Mouse (Mus musculus) ovary, adult 18-20 months (tissue): ENCODE results near the gene Phldb1.
"Not testable (repeated sequence)": the region's sequence is repeated elsewhere in the genome, so short reads cannot be mapped to it uniquely, and the experiment has no call there.

Experiments used
- DNase-seq: peaks from one replicate; pipeline ENCODE4 v3.0.0; 2022; ENCODE audit warnings: low spot score, mixed read lengths

Phldb1 gene

DNA sequence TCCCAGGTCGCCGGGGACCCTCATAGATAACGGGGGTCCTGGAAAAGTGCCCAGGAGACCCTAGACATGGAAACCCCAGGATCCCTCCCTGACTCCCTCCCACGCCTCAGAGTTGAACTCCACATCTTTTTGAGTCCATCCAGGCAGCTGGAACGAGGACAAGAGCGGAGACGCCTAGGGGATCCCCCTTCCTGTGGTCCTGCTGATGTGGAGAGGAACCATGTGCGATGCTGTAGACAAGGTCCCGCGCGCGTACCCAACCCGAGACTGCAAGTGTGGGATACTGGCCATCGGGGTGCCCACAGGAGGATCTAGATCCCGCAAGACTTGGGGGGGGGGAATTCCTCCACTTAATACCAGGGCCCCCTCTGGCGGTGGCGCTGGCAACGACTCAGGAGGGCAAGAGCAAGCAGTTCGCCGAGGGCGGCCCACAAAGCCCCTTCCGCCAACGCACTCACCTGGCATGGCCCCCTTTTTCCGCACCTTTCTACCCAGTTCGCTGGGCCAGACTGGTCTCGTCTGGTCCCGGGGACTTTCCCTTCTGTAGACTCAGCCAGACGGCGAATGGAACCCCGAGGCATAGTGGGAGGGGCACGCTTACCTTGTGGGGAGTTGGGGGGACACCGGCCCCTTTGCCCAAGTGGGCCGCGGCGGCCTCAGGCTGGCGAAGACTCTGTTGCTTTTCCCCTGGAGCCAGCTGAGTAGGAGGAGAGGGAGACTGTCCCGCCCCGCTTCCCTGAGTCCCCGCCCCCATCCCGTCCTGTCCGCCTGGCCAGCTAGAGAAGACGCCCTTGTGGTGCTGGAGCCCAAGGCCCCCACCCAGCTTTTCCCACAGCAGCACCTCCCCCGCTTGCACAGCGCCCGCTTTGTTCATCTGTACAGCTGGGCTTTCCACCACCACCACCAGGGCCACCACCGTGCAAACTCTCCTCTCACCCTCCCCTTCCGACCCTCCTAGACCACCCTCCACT, at the start of gene Phldb1:
TSS of gene Phldb1 (minus strand) at position 675 of the 971 bp plus-strand sequence.
- peak; percentile 80 for DNase-seq

DNA sequence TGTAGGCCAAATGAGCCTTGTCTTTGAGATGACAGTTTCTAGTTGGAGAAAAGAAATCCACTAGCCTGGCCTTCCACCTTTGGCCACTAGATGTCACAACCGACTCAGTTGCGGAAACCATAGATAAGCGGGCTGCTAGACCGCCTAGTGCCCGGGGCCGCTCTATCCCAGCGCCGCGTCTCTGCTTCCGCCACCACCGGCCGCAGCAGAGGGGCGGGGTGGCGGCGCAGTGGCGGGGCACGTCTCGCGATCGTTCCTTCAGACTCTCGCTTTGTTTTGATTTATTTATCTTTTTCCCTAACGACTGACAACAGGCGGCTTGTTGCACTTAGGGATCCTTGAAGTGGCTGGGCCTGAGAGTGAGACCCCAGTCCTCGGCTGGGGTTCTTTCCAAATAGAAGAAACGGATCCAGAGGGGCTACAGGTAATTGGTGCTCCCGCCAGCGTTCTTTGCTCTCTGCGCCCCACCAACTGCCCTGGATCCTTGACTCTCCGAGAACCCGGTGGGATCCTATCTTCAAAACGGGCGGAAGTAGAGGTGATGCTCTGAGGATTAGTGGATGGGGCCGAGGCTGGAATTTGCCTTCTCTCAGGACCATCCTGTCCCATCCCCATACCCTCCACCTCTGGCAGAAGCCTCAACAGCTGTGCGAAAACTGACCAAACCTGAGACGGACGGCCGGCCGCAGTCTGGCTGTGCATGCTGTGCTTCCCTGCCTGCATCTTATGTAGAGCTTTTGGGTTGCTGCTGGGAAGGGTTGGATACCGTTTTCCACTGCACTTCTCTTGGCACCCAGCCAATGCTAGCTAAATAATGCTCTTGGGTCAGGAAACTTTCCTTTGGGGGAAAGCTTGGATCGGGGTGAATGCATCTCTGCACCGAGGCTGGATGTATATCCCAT, 38.0 kb upstream of the Phldb1 start:
- DNase-seq = peak; percentile 89

DNA sequence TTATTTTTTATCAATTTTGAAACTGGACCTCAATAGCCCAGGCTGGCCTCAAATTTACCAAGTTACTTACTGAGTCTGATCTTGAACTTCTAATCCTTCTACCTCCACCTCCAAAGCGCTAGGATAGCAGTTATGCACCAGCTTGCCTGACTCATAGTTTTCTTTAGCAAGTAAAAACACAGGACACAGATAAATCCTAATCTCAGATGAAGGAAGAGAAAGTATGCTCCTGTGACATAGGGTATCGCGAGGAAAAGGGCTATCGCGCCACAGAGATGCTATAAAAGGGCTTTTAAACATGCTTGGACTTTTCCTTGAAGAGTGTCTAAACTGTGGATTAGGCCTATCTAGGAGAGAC, 37.4 kb upstream of the Phldb1 start:
- DNase-seq = no peak

DNA sequence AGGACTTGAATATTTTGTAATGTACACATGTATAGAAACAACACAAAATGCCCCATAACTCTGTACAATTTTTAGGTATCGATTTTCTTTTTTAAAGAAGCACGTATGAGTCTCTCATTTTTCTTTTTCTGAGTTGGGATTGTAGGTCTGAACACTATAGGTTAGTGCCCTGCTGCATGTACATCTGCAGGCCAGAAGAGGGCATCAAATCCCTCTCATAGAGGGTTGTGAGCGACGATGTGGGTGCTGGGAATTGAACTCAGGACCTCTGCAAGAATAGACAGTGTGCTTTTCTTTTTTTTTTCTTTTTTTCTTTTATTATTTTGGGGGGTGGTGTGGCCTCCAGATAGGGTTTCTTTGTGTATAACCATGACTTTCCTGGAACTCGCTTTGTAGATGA, 36.4 kb upstream of the Phldb1 start:
- no peak for DNase-seq

- DNase-seq = not testable (repeated sequence)
Observed at GRCm38 (mm10) chr9:44768029-44768394, 33.0 kb upstream of the Phldb1 start.

- peak; percentile 75 for DNase-seq
Observed at GRCm38 (mm10) chr9:44767101-44768028, 32.4 kb upstream of the Phldb1 start, which contains the start of the genes Arcn1 and Ift46. Arcn1 (minus strand) TSS chr9:44767845. Ift46 (plus strand) TSS chr9:44767908.

GRCm38 (mm10) chr9:44760873-44761272, 25.9 kb upstream of the Phldb1 start:
- no peak for DNase-seq

DNA sequence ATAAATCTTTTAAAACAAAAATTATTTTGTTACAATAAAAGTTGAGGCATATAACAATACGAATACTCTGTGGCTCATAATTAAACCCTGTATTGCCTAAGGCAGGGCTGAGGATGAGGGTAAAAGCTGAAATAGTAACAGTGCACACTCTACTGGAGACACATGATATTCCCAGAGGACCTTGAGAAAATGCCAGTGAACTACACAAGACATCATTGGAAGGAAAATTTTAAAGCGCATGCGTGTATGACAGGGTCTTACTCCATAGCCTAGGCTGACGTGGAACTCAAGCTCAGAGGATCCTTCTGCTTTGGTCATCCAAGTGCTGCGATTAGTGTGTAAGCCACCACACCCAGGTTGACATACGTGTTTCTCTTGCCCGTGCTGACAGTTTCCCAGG, 13.5 kb upstream of the Phldb1 start:
- DNase-seq = no peak

DNA sequence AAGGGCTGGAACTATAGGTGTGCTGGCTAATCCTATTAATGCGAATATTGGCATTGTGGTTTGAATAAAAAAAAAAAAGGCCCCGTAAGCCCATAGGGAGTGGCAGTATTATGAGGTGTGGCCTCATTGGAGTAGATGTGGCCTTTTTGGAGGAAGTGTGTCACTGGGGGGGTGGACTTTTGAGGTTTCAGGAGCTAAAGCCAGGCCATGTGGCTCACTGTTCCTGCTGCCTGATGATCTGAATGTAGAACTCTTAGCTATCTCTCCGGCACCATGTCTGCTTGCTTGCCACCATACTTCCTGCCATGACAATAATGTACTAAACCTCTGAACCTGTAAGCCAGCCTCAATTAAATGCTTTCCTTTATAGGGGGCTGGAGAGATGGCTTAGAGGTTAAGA, 12.3 kb upstream of the Phldb1 start:
- no peak for DNase-seq

DNA sequence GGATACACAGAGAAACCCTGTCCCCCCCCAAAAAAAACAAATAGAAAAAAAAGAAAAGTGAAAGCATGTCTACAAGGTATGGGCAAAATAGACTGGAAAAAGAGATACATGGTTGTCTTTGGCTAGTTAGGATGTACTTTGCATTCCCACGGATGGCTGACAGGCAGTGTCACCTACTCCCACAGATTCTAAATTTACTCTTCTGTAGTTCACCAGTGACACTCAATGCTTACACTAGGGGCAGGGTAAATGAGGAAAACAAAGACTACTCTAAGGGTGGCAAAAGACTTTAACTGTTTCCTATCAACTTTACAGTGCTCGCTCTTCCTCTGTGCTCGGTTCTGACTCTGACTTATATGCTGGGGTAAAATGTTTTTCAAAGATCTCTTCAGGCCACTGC, 11.7 kb upstream of the Phldb1 start:
- no peak for DNase-seq

DNA sequence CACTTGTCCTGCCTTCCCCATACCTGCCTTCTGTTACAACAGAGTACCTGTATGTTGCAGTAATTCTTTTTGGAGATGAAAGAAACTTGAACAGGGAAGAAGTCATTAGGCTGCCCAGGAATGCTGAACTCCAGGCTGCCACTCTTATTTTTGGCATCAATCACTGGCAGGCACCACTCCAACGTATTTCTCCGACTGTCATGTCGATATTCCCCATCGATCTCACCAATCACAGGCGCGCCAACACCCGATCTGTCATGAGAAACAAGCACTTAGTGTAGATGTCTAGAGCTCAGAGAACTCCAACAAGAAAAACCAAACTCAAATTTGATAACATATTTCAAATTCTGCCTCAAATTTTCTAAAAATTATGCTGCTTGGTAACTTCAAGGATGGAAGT, 10.4 kb upstream of the Phldb1 start:
- DNase-seq = no peak

DNA sequence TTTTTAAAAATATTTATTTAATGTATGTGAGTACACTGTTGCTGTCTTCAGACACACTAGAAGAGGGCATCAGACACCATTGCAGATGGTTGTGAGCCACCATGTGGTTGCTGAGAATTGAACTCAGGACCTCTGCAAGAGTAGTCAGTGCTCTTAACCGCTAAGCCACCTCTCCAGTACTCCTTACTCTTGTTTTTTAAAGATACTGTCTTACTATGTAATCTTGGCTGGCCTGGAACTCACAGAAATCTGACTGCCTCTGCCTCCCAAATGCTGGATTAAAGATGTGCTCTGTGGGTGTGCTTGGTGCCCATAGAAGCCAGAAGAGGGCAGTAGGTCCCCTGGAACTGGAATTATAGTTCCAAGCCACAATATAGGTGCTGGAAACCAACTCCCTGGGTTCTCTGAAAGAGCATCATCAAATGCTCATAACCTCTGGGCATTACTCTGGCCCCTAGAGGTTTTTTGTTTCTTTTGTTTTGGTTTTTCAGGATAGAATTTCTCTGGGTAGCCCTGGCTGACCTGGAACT, 5.7 kb upstream of the Phldb1 start:
- DNase-seq = no peak

DNA sequence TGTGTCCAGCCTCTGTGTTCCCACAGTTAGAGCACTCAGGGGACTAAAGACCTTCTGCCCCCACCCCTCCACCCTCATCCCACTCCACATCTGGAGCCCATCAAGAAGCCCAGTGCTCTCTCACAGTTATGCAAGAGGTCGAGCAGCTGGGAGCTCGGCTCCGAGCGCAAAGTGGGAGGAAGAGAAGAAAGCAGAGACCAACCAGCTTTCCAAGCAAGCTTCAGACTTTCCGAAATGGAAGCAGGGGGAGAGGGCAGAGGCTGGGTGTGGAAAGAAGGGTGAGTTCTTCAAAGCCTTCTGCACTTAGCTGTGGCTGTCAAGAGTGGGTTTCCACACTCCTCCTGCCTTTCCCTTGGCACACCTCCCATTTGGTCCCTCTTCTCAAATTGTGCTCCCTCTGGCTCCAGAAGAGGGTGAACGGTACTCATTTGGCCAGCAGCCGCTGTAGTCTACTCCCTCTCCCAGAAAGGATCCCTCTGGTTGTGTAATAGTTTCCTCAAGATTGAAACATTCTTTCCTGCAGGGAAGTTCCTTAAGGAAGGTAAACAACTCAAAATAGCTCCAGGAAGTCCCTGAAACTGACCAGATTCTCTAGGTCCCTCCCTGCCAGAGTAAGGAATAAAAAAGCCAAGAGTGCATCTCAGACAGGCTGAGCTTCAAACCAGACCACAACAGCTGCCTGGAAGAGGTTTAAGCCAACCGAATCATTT, 2.4 kb upstream of the Phldb1 start:
- DNase-seq = peak; percentile 54

DNA sequence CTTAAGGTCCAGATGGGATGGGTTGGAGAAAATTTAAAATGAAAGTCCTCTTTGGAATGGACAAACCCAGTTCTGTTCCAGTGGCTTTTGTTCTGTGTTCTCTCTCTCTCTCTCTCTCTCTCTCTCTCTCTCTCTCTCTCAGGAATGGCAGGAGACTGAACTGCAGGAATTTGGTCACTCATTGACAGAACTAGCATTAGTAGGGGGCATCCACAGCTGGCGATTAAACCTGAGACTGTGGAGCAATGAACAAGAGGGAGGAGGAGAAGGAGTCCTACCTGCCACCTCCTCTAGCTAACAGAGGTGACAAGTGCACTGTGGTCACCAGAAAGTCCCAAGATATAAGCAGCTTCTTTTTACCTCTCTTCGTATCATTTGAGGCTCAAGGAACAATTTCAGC, 1.3 kb upstream of the Phldb1 start:
- no peak for DNase-seq

DNA sequence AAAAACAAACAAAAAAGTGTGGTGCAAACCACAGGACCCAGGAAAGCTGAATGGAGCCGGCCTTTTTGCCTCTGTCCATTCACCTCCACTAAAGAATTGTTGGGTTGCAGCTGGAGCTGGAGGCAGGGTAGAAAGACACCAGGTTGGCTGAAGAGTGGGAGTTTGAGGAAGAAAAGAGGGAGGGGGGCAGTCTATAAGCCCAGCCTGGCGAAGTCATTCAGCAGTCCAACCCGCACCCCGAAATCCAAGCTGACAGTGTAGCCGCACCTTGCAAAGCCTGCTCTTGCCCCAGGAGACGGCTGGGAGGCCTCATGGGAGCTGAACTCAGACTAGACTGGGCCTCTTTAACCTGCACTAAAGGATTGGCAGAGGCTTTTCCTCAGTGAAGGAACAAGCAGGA, 888 bp upstream of the Phldb1 start:
- DNase-seq = no peak

- no peak for DNase-seq
Observed at GRCm38 (mm10) chr9:44733671-44734523, 1.1 kb downstream of the Phldb1 start.

DNA sequence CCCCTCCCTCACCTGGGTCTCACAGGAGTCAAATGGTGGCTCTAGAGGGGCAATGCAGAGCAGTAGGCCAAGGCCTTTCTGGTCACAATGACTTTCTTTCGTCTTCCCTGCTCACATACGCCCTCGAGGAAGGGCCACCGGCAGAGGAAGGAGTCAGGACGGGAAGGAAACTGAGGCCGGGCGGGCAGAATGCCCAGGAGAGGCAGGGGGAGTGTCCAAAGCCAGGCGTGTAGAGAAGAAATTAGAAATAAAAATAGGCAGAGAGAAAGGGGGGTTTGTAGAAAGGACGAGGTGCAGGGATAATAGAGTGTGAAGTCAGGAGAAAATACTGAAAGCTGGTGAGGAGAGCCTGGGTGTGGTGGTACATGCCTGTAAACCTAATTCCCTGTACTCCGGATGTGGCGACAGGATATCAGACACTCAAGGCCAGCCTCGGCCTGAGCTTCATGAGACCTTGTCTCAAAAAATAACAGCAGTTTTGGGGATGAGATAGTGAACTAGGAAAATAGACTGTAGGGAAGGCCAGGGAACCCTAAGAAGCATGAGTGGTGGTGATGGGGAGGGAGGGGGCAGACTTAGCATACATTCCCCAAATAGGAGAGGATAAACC, 2.0 kb downstream of the Phldb1 start:
- no peak for DNase-seq

- no peak for DNase-seq
Observed at GRCm38 (mm10) chr9:44732130-44732549, 2.9 kb downstream of the Phldb1 start.

- no peak for DNase-seq
Observed at GRCm38 (mm10) chr9:44727441-44727840, 7.6 kb downstream of the Phldb1 start.
